Mouse (Mus musculus) E14TG2a.4 (cell line): ENCODE results near the gene Mfsd2a.

Experiments
- CTCF ChIP-seq: conservative IDR thresholded peaks from 2 replicates; pipeline ENCODE4 v1.5.1; 2014; ENCODE audit warnings: low read length
- NANOG ChIP-seq: IDR thresholded peaks from 2 replicates; pipeline ENCODE4 v1.6.1; 2014; ENCODE audit warnings: borderline replicate concordance, low read length, mixed read lengths
- POU5F1 ChIP-seq: IDR thresholded peaks from 2 replicates; pipeline ENCODE4 v1.6.1; 2014; ENCODE audit warnings: low read length, borderline replicate concordance

DNA sequence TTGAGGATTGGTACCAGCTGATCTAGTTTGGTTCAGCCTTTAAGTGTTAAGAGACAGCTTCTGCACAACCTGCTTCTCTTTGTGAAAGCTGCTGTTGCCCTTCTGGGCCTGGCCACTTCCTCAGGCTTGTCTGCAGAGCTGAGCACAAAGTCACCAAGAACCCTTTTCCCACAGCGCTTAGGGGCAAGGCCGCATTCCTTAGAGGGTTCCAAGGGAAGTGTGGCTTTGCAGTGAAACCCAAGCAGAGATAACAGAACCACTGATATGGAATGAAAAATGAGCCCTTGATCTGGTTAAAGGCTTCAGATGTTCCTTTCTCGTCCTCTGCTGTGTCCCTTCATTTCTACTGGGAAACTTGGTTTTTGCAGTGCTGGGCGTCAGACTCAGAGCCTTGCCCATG lies 26.4 kb upstream of the Mfsd2a start:
- TF ChIP-seq CTCF = no peak
- TF ChIP-seq NANOG = no peak
- no peak for TF ChIP-seq POU5F1
